Mouse (Mus musculus) cerebellum, postnatal 10 days (tissue): ENCODE results near the gene Cyp2c55.

Experiments used
- DNase-seq, 2 experiments: peaks; one replicate each; pipeline ENCODE4 v3.0.0; 2021; ENCODE audit warnings: mixed read lengths in 2 of 2

Cyp2c55 gene

GRCm38 (mm10) chr19:39006715-39007114, at the start of gene Cyp2c55:
TSS of gene Cyp2c55 (plus strand) at chr19:39007019.
- DNase-seq = no peak

GRCm38 (mm10) chr19:38970741-38971140, 36.1 kb upstream of the Cyp2c55 start:
- DNase-seq = no peak

- no peak for DNase-seq
Observed at GRCm38 (mm10) chr19:38972581-38972980, 34.2 kb upstream of the Cyp2c55 start.

- no peak for DNase-seq
Observed at GRCm38 (mm10) chr19:38973666-38974065, 33.2 kb upstream of the Cyp2c55 start.

- DNase-seq = no peak
Observed at GRCm38 (mm10) chr19:38976269-38976668, 30.6 kb upstream of the Cyp2c55 start.

GRCm38 (mm10) chr19:38981966-38982365, 24.9 kb upstream of the Cyp2c55 start:
- DNase-seq = peak; percentile 84 to 89

GRCm38 (mm10) chr19:38998248-38998647, 8.6 kb upstream of the Cyp2c55 start:
- no peak for DNase-seq

GRCm38 (mm10) chr19:38998676-38999075, 8.1 kb upstream of the Cyp2c55 start:
- DNase-seq = no peak

GRCm38 (mm10) chr19:39005132-39005531, 1.7 kb upstream of the Cyp2c55 start:
- DNase-seq = no peak

GRCm38 (mm10) chr19:39057928-39058327, 51.1 kb downstream of the Cyp2c55 start:
- DNase-seq = no peak

GRCm38 (mm10) chr19:39060719-39061118, 53.9 kb downstream of the Cyp2c55 start, which contains the start of gene Cyp2c65:
TSS of gene Cyp2c65 (plus strand) at chr19:39061015.
- no peak for DNase-seq
